Mouse (Mus musculus) embryonic facial prominence, embryonic 15.5 days (tissue): ENCODE data around the gene Nos2. TPM values are rescaled to one million over a fixed set of nuclear protein-coding genes. Genes with fewer than 3 reads are reported as not detected.
A peak's percentile ranks its signal among the peaks of the same experiment; 100 is the strongest.
"Not testable (repeated sequence)": the region's sequence is repeated elsewhere in the genome, so short reads cannot be mapped to it uniquely, and the experiment has no call there.

Experiments used
- ATAC-seq: fragments of 200-750 bp; cut with Nextera tagmentation; 2 replicates; pipeline ENCODE4 v1.8.0; 2017; ENCODE audit warnings: low read depth, moderate TSS enrichment; ENCODE audit not compliant: insufficient number of reproducible peaks, low FRiP score, low TSS enrichment
- H3K27ac ChIP-seq: fragments of 300-500 bp; sonication (generic); replicated peaks from 2 replicates; pipeline ENCODE4 v1.5.1; 2015; ENCODE audit warnings: mild to moderate bottlenecking, inconsistent platforms
- H3K27me3 ChIP-seq: fragments of 300-500 bp; sonication (generic); 2 replicates; pipeline ENCODE4 v1.6.1; 2015; ENCODE audit warnings: inconsistent platforms
- H3K36me3 ChIP-seq: fragments of 300-500 bp; sonication (generic); 2 replicates; pipeline ENCODE4 v1.6.1; 2015; ENCODE audit warnings: mild to moderate bottlenecking, inconsistent platforms
- H3K4me1 ChIP-seq: fragments of 300-500 bp; sonication (generic); 2 replicates; pipeline ENCODE4 v1.6.1; 2015; ENCODE audit warnings: inconsistent platforms
- H3K4me2 ChIP-seq: fragments of 300-500 bp; sonication (generic); replicated peaks from 2 replicates; pipeline ENCODE4 v1.6.1; 2015; ENCODE audit warnings: mild to moderate bottlenecking, inconsistent platforms
- H3K4me3 ChIP-seq: fragments of 300-500 bp; sonication (generic); replicated peaks from 2 replicates; pipeline ENCODE4 v1.5.1; 2015; ENCODE audit warnings: mild to moderate bottlenecking, inconsistent platforms
- H3K9ac ChIP-seq: fragments of 300-500 bp; sonication (generic); 2 replicates; pipeline ENCODE4 v1.6.1; 2015; ENCODE audit warnings: inconsistent platforms
- H3K9me3 ChIP-seq: fragments of 300-500 bp; sonication (generic); replicated peaks from 2 replicates; pipeline ENCODE4 v1.6.1; 2016; ENCODE audit warnings: inconsistent platforms
- WGBS: fragments of 180-500 bp; shearing (Covaris S2); methylation state at CpG from one replicate; pipeline ENCODE4 v1.1.7; 2015; 5-methylcytosine and 5-hydroxymethylcytosine counted together
- polyA plus RNA-seq: library from polyadenylated mRNA; unstranded; fragments of >200 nt; fragmentation: Nextera tagmentation; extraction: Ambion mirVana; gene quantifications from 2 replicates; pipeline ENCODE4 v1.2.1, GENCODE M21; 2015

Nos2 gene
- polyA plus RNA-seq, 1 experiment from 2014 or later = 2.1 TPM

DNA sequence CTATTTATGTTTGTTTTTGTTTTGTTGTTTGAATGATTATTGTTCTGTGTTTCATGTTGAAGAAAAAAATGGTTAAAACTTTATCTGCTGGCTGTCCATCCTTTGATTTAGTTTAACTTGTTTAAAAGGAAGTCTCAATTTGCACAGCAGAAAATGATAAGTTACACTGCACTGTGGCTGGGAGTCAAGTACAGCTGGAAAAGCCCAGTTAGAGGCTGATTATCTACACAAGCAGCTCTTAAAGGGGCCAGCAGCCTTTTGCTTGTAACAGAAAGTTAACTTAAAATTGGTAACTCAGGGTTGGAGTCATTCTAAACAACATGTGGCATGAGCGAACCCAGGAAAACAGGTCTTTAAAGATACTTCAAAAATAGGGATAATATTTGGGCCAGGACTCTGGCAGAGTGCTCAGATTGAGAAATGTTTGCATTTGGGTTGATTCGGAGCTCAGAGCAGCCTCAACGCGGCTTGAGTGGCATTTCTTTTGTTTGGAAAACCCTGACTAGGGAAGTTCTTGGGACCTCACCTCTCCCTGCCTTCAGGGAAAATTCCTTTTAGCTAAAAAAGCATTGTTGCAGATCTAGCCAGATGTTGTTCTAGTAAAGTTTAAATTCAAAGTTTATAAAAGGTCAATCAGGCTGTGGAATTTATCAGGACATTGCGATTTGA, 70.4 kb downstream of the Nos2 start:
- not testable (repeated sequence) for H3K9ac ChIP-seq, H3K4me2 ChIP-seq, ATAC-seq, H3K4me3 ChIP-seq, H3K36me3 ChIP-seq, H3K9me3 ChIP-seq, H3K27me3 ChIP-seq, H3K4me1 ChIP-seq, H3K27ac ChIP-seq
- WGBS = 71% methylated on average over 5 of the region's 5 CpGs

DNA sequence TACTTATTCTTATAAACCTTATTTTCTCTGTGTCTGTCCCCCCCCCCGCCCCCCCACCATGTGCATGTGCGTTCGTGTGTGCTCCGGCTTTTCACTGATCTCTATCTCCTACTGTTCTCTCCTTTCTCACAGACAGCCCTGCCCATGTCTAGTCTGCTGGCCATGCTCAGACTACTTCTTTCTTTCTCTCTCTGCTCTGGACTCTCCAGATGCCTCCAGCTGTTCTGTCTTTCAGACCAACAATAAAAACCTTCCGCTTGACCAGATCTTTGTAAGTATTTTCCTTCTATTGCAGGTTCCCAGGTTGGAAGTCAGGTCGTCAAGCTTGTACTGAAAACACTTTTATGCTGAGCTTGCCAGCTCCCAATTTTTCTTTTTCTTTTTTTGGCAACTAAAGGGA, 78.5 kb downstream of the Nos2 start:
- H3K27ac ChIP-seq = no peak overlapping the region
- H3K9ac ChIP-seq = no peak overlapping the region
- peaks cover 6% of the 10 kb centered on the region; the same call in 1 of the 2 replicates for H3K4me1 ChIP-seq
- 0 out of 2 replicates have a peak, but pooled peaks cover 4% of the 10 kb centered on the region for H3K9me3 ChIP-seq
- H3K36me3 ChIP-seq = no peaks in the 10 kb centered on the region
- H3K27me3 ChIP-seq = no peaks in the 10 kb centered on the region
- ATAC-seq = no peak
- H3K4me3 ChIP-seq = no peak overlapping the region
- WGBS = 59% methylated on average over 6 of the region's 6 CpGs
- H3K4me2 ChIP-seq = no peak overlapping the region

DNA sequence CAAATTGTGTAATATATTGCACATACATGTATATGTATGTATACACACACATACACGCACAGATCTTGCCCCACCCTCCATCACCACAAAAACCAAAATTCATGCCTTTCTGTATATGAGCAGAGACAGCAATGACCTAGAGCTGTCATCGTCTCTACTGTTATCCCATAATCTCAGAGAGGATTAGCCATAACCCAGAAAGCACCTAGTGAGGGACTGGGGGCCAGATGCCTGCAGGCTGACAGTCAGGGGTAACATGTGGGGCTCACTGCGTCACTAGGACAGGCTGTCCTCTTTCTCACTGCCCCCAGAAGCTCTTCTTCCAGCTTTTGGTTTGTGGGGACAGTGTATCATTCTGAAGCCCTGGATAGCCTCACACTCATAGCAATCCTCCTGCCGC, 81.3 kb downstream of the Nos2 start:
- Histone ChIP-seq H3K9me3 (no peaks in the 10 kb centered on the region), H3K4me2 (no peak overlapping the region), H3K4me1 (peaks cover 6% of the 10 kb centered on the region; the same call in 1 of the 2 replicates), H3K4me3 (no peak overlapping the region), H3K36me3 (no peaks in the 10 kb centered on the region), H3K9ac (no peak overlapping the region), H3K27ac (no peak overlapping the region), H3K27me3 (no peaks in the 10 kb centered on the region)
- WGBS = 74% methylated on average over 4 of the region's 4 CpGs
- ATAC-seq = no peak; the same call in 1 of the 2 replicates

DNA sequence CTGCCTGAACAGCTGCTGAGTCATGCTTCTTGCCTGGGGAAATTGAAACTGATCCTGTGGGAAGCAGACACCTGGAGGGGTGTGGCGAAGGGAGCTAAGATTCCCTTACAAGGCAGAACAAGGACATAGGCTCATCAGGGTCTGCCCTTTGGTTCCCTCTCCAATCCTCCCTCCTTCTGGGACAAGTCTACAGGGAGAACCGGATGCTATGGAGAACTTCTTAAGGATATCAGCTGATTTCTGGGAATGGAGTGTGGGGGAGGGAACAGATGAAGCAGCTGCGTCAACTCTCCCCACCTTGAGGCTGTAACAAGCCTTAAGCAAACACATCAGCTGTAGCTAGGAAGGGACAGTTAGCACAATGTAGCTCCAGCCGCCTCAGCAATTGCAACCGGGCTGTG, 82.0 kb downstream of the Nos2 start:
- no peaks in the 10 kb centered on the region for H3K9me3 ChIP-seq
- no peak overlapping the region for H3K4me3 ChIP-seq
- no peak overlapping the region for H3K9ac ChIP-seq
- peak overlapping the region; percentile 68; the same call in 1 of the 2 replicates for H3K27ac ChIP-seq
- no peak overlapping the region for H3K4me2 ChIP-seq
- no peaks in the 10 kb centered on the region for H3K36me3 ChIP-seq
- H3K4me1 ChIP-seq = peaks cover 6% of the 10 kb centered on the region; the same call in 1 of the 2 replicates
- 53% methylated on average over 5 of the region's 5 CpGs for WGBS
- H3K27me3 ChIP-seq = no peaks in the 10 kb centered on the region
- ATAC-seq = no peak

DNA sequence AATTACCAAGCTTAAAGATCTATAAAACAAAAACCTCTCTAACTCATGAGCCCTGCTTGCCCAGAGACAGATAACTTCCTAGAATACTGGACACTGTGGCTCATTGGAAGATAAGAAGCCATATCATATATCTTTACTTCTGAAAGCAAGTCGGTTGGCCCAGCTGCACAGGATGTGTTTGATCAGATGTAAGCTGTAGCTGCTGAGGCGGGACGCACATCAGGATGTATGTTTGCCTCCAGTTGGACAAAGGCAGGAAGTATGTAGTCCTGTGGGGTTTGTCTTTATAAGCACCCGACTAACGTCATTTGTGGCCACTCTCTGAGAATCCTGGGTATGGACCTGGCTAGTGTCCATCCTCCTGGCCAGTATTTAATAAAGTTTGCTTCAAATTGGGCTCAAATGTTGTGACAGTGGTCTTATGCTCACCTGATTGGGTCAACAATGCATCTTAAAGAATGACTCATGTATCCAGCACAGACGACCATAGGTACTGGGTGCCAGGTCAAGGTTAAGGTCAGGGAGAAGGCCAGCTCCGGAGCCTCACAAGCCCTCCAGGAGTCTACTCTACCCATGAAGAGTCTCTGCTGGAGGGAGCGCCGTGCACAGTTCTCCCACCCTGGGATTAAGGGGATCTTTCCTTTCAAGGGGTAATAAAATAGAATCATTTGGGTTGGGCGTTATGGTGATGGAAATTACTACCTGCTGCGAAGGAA, 82.6 kb downstream of the Nos2 start:
- Histone ChIP-seq H3K9ac (no peak overlapping the region), H3K27me3 (no peaks in the 10 kb centered on the region), H3K4me2 (no peak overlapping the region), H3K36me3 (no peaks in the 10 kb centered on the region), H3K4me1 (peaks cover 6% of the 10 kb centered on the region; the same call in 1 of the 2 replicates), H3K9me3 (no peaks in the 10 kb centered on the region), H3K27ac (peak overlapping the region; percentile 68; the same call in 1 of the 2 replicates), H3K4me3 (no peak overlapping the region)
- WGBS = 69% methylated on average over 11 of the region's 11 CpGs
- no peak for ATAC-seq

DNA sequence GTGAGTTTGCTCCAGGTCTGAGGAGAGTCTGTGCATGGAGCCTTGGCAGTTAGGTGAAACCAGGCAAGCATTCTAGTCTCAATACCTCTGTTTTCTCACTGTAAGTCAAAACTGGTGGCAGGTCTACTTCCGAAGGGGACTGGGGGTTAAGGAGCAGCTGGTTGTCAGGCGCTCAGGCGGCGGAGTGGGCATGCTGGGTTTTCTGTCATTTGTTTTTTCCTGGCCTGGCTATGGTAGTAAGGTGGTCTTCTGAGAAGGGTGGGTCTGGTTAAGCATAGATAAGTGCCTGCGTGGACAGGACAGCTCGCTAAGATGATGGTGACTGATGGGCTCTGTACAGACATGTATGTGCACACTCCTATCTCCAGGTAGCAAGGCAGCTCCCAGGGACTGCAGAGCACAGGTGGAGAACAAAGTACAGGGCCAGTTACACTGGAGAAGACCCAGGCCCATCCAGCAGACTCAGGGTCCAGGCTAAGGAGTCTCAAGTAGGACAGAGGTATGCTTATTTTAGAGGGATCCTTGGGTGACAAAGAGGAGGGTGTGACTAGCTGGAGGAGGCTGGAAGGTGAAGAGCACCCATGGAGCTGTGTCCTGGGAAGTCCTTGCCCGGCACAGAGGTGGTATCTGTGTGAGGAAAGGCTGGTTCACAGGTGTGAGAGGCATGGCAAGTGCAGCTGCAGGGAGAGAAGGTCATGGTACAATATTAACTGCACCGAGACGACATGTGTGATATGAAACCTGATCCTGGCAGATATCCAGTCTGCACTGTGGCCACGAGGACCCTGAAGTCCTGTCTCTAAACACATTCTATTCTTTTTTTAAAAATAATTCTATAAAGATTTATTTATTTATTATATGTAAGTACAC, 83.4 kb downstream of the Nos2 start:
- no peak overlapping the region for H3K4me3 ChIP-seq
- no peak overlapping the region for H3K9ac ChIP-seq
- WGBS = 73% methylated on average over 10 of the region's 10 CpGs
- no peak for ATAC-seq
- H3K4me1 ChIP-seq = peaks cover 6% of the 10 kb centered on the region; the same call in 1 of the 2 replicates
- H3K4me2 ChIP-seq = no peak overlapping the region
- no peaks in the 10 kb centered on the region for H3K9me3 ChIP-seq
- no peaks in the 10 kb centered on the region for H3K27me3 ChIP-seq
- no peaks in the 10 kb centered on the region for H3K36me3 ChIP-seq
- H3K27ac ChIP-seq = no peak overlapping the region

DNA sequence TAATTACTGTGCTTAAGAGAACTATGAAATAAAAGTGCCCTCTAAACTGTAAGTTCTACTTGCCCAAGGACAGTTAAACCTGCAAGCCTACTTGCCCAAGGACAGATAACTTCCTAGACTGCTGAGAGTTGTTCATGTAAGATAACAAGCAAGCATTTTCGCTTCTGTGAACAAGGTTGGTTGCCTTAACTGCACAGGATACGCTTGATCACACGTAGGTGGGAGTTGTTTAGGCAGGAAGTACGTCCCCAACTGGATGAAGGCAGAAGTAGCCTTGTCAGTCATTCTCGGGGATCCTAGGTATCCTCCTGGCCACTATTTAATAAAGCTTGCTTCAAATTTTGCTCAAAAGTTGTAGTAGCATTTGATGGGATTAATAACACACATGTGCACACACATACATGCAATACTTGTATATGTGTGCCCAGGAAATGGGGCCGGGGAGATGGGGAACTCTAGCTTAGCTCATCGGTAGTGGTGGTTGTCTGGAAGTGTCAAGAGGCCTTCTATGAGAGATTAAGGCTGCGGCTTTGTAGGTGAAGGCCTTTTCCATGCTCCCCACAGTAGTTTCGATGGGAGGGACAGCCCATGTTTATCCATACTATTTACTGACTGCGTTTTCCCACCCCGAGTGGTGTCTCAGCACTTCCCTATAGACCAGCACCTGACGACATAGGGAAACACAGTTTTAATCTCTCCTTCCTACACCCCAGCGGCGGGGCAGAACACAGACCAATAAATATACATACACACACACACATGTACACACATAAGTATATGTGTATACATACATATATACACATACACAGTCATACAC, 85.2 kb downstream of the Nos2 start:
- Histone ChIP-seq H3K36me3 (no peaks in the 10 kb centered on the region), H3K9me3 (no peaks in the 10 kb centered on the region), H3K4me1 (peaks cover 6% of the 10 kb centered on the region; the same call in 1 of the 2 replicates), H3K4me3 (no peak overlapping the region), H3K9ac (no peak overlapping the region), H3K27me3 (no peaks in the 10 kb centered on the region), H3K4me2 (no peak overlapping the region), H3K27ac (no peak overlapping the region)
- no peak for ATAC-seq
- 83% methylated on average over 14 of the region's 14 CpGs for WGBS

DNA sequence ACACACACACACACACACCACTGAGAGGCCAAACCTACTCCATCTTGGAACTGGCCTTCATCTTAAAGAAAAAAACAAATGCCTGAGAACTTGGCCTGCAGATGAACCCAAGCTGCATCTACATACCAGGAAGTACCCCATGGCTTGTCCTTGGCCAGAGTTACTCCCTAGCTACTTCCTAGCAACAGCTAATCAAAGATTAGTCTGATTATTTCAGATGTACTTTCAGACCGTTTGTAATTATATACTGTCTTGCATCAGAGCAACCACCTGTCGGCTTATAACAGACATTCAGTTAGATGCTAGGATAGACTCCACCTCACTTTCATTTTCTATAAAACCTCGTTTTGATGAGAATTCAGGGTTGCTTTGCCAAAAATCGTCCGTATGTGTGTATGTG, 85.8 kb downstream of the Nos2 start:
- 55% methylated on average over 5 of the region's 5 CpGs for WGBS
- no peak overlapping the region for H3K4me3 ChIP-seq
- H3K27ac ChIP-seq = no peak overlapping the region
- H3K9me3 ChIP-seq = no peaks in the 10 kb centered on the region
- H3K4me1 ChIP-seq = peaks cover 6% of the 10 kb centered on the region; the same call in 1 of the 2 replicates
- no peak for ATAC-seq
- no peaks in the 10 kb centered on the region for H3K36me3 ChIP-seq
- no peak overlapping the region for H3K9ac ChIP-seq
- H3K27me3 ChIP-seq = no peaks in the 10 kb centered on the region
- H3K4me2 ChIP-seq = no peak overlapping the region

DNA sequence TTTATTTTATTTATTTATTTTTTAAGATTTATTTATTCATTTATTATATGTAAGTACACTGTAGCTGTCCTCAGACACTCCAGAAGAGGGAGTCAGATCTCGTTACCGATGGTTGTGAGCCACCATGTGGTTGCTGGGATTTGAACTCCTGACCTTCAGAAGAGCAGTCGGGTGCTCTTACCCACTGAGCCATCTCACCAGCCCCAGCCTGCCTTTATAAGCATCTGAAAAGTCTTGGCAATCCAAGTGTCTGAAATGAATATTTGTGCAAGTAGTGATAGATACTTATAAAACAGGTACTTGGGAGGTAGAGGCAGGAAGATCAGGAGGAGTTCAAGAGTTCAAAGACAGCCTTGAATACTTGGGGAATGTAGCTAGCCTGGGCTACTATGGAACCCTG, 86.8 kb downstream of the Nos2 start:
- not testable (repeated sequence) for ATAC-seq, H3K4me1 ChIP-seq
- 81% methylated on average over 3 of the region's 3 CpGs for WGBS

DNA sequence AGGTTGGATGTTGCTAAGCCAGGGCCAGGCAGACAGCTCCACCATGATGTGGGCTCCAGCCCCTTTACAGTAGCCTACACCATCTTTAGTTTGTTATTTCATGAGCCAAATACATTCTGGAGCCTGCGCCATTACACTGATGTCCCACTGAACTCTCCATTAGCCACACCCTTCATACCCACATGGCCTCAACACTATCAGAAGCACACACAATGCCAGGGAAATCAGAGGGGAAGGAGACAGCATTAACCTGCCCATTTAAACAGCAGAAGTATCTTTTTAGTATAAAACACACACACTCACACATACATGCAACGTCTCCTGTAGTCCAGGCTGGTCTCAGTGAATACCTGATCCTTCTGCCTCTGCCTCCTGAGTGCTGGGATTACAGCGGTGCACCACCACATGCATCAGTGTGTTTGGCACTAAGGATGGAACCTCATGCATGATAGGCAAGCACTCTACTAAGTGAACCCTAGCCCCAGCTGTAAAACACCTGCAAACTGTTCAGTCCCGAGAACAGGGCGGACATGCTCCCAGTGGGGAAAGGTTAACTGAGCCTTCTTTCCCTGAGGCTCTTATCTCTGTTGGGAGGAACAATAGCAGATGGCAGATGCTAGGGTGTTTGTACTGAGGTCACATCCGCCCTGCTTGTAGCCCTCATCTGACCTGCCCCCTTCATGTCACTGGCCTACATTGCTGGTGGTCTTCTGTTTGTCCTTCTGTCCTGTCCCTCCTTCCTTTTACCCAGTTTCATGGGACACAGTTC, 87.6 kb downstream of the Nos2 start:
- WGBS = 63% methylated on average over 6 of the region's 6 CpGs
- H3K9me3 ChIP-seq = no peaks in the 10 kb centered on the region
- no peak overlapping the region for H3K4me3 ChIP-seq
- no peak for ATAC-seq
- H3K36me3 ChIP-seq = no peaks in the 10 kb centered on the region
- no peaks in the 10 kb centered on the region for H3K27me3 ChIP-seq
- no peak overlapping the region for H3K4me2 ChIP-seq
- no peak overlapping the region for H3K9ac ChIP-seq
- no peaks in the 10 kb centered on the region for H3K4me1 ChIP-seq
- no peak overlapping the region for H3K27ac ChIP-seq

More for the DNA sequence above, 86.8 kb downstream of the Nos2 start:
- H3K9me3 ChIP-seq, H3K4me3 ChIP-seq, H3K36me3 ChIP-seq, H3K27me3 ChIP-seq, H3K9ac ChIP-seq, H3K27ac ChIP-seq, H3K4me2 ChIP-seq: not testable (repeated sequence)
